Mouse (Mus musculus) limb, embryonic 10.5 days (tissue): Measurements from ENCODE around the gene Mucl3. TPM values are rescaled to one million over a fixed set of nuclear protein-coding genes. Genes with fewer than 3 reads are reported as not detected.

Experiments
- polyA plus RNA-seq: library from polyadenylated mRNA; unstranded; fragments of >200 nt; fragmentation: Nextera tagmentation; extraction: Ambion mirVana; gene quantifications from 2 replicates; pipeline ENCODE4 v1.2.1, GENCODE M21; 2016

The Mucl3 gene
- polyA plus RNA-seq, 1 experiment from 2014 or later, result 0.24 TPM

Other genes with a start within 250 kb of the Mucl3 start
- 2.6 and 3.8 TPM in 2 replicates for gene H2-Q6, start 218.8 kb downstream of the Mucl3 start, polyA plus RNA-seq
- gene H2-Q7, start 204.5 kb downstream of the Mucl3 start, polyA plus RNA-seq, result 24.7 and 28.4 TPM in 2 replicates
- gene H2-Q10, start 173.6 kb downstream of the Mucl3 start, polyA plus RNA-seq, result 0.51 and 0.53 TPM in 2 replicates
- gene Pou5f1, start 137.7 kb downstream of the Mucl3 start, polyA plus RNA-seq, result not detected in 2 replicates
- gene Tcf19, start 126.9 kb downstream of the Mucl3 start, polyA plus RNA-seq, result 38.8 and 52.0 TPM in 2 replicates
- 24.9 and 25.5 TPM in 2 replicates for gene Cchcr1, start 126.6 kb downstream of the Mucl3 start, polyA plus RNA-seq
- 1.4 TPM in 2 replicates for gene Psors1c2, start 110.5 kb downstream of the Mucl3 start, polyA plus RNA-seq
- not detected in 2 replicates for gene Cdsn, start 91.6 kb downstream of the Mucl3 start, polyA plus RNA-seq
- not detected in 2 replicates for gene 2300002M23Rik, start 76.2 kb downstream of the Mucl3 start, polyA plus RNA-seq
- not detected in 2 replicates for gene Sfta2, start 42.1 kb downstream of the Mucl3 start, polyA plus RNA-seq
- gene Gm9573, start 17.1 kb downstream of the Mucl3 start, polyA plus RNA-seq, result not detected in 2 replicates
- 21.1 and 21.5 TPM in 2 replicates for gene Vars2, start 23.9 kb upstream of the Mucl3 start, polyA plus RNA-seq
- gene Gtf2h4, start 30.0 kb upstream of the Mucl3 start, polyA plus RNA-seq, result 67.0 and 72.4 TPM in 2 replicates
- gene Ddr1, start 60.9 kb upstream of the Mucl3 start, polyA plus RNA-seq, result 18.3 and 21.9 TPM in 2 replicates
- gene Ier3, start 178.0 kb upstream of the Mucl3 start, polyA plus RNA-seq, result 4.5 and 5.5 TPM in 2 replicates
- gene Flot1, start 179.5 kb upstream of the Mucl3 start, polyA plus RNA-seq, result 43.0 and 49.7 TPM in 2 replicates
- gene Tubb5, start 194.6 kb upstream of the Mucl3 start, polyA plus RNA-seq, result 1,509 and 1,575 TPM in 2 replicates
- gene Mdc1, start 197.8 kb upstream of the Mucl3 start, polyA plus RNA-seq, result 23.2 and 27.3 TPM in 2 replicates
- 61.7 and 67.1 TPM in 2 replicates for gene Nrm, start 217.6 kb upstream of the Mucl3 start, polyA plus RNA-seq
- gene Ppp1r18, start 221.9 kb upstream of the Mucl3 start, polyA plus RNA-seq, result 21.4 and 22.1 TPM in 2 replicates
- gene Dhx16, start 236.1 kb upstream of the Mucl3 start, polyA plus RNA-seq, result 58.4 and 62.4 TPM in 2 replicates